Mouse (Mus musculus) hindbrain, embryonic 11.5 days (tissue): ENCODE measurements around the gene Alg9. TPM values are rescaled to one million over a fixed set of nuclear protein-coding genes. Genes with fewer than 3 reads are reported as not detected.

Experiments used
- ATAC-seq: fragments of 200-750 bp; cut with Nextera tagmentation; 2 replicates; pipeline ENCODE4 v1.8.0; 2017; ENCODE audit warnings: mild to moderate bottlenecking, moderate TSS enrichment, moderate library complexity; ENCODE audit not compliant: low FRiP score
- DNase-seq: peaks from one replicate; pipeline ENCODE4 v3.0.0-alpha.2; 2015; ENCODE audit warnings: low spot score
- H3K27ac ChIP-seq: fragments of 300-500 bp; sonication (generic); 2 replicates; pipeline ENCODE4 v1.5.1; 2014; ENCODE audit warnings: mild to moderate bottlenecking, low read depth, low read length
- H3K27me3 ChIP-seq: fragments of 300-500 bp; sonication (generic); 2 replicates; pipeline ENCODE4 v1.6.1; 2014; ENCODE audit warnings: mild to moderate bottlenecking, low read length, moderate library complexity, mixed read lengths; ENCODE audit not compliant: control insufficient read depth, insufficient read depth
- H3K36me3 ChIP-seq: fragments of 300-500 bp; sonication (generic); 2 replicates; pipeline ENCODE4 v1.6.1; 2014; ENCODE audit warnings: mild to moderate bottlenecking, low read length, moderate library complexity, mixed read lengths; ENCODE audit not compliant: control insufficient read depth, insufficient read depth
- H3K4me1 ChIP-seq: fragments of 300-500 bp; sonication (generic); replicated peaks from 2 replicates; pipeline ENCODE4 v1.6.1; 2014; ENCODE audit warnings: low read length, mixed read lengths; ENCODE audit not compliant: control insufficient read depth, insufficient read depth
- H3K4me2 ChIP-seq: fragments of 300-500 bp; sonication (generic); replicated peaks from 2 replicates; pipeline ENCODE4 v1.6.1; 2014; ENCODE audit warnings: mild to moderate bottlenecking, low read depth, low read length
- H3K4me3 ChIP-seq: fragments of 300-500 bp; sonication (generic); 2 replicates; pipeline ENCODE4 v1.5.1; 2014; ENCODE audit warnings: low read depth, low read length
- H3K9ac ChIP-seq: fragments of 300-500 bp; sonication (generic); 2 replicates; pipeline ENCODE4 v1.6.1; 2014; ENCODE audit warnings: low read depth, low read length
- H3K9me3 ChIP-seq: fragments of 300-500 bp; sonication (generic); 2 replicates; pipeline ENCODE4 v1.6.1; 2016; ENCODE audit warnings: low read length; ENCODE audit not compliant: control insufficient read depth
- WGBS: fragments of 180-500 bp; shearing (Covaris S2); extraction: QIAGEN DNeasy Blood & Tissue Kit; methylation state at CpG from one replicate; pipeline ENCODE4 v1.1.7; 2014; 5-methylcytosine and 5-hydroxymethylcytosine counted together
- polyA plus RNA-seq: library from polyadenylated mRNA; unstranded; fragments of >200 nt; fragmentation: Nextera tagmentation; extraction: Ambion mirVana; gene quantifications from 2 replicates; pipeline ENCODE4 v1.2.1, GENCODE M21; 2014

The Alg9 gene
- polyA plus RNA-seq, 1 experiment from 2014 or later, result 39.3 TPM

GRCm38 (mm10) chr9:50835068-50835705 lies 60.4 kb downstream of the Alg9 start:
- 91% methylated on average over 10 of the region's 10 CpGs for WGBS
- Histone ChIP-seq H3K4me3 (no peak overlapping the region), H3K27me3 (no peaks in the 10 kb centered on the region), H3K36me3 (no peaks in the 10 kb centered on the region), H3K4me1 (no peaks in the 10 kb centered on the region), H3K27ac (no peak overlapping the region), H3K4me2 (no peak overlapping the region), H3K9me3 (no peaks in the 10 kb centered on the region), H3K9ac (no peak overlapping the region)
- ATAC-seq, result no peak
- DNase-seq, result no peak

DNA sequence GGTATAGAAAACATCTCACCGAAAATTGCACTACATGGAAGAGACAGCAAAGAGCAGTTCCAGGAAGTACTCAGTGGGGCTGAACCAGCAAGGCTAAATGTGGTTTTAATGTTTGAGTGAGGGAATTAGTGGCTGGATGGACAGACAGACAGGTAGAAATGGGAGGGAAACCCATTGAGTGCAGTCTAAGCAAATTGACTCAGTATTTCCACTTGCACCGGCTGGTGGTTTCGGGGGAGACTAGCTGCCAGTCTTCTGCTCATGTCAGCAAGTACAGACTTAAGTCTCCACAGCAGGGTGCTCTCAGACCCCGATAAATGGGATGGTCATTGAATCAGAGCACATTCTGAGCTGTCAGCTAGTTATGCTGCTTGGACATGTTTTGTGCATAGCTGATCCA lies 61.3 kb downstream of the Alg9 start:
- DNase-seq (no peak), ATAC-seq (no peak)
- WGBS, result 85% methylated on average over 4 of the region's 4 CpGs

GRCm38 (mm10) chr9:50841079-50841789 lies 66.4 kb downstream of the Alg9 start:
- WGBS, result 91% methylated on average over 13 of the region's 13 CpGs
- Histone ChIP-seq H3K27me3 (no peaks in the 10 kb centered on the region), H3K27ac (no peak overlapping the region), H3K36me3 (no peaks in the 10 kb centered on the region), H3K9ac (no peak overlapping the region), H3K4me1 (no peaks in the 10 kb centered on the region), H3K9me3 (no peaks in the 10 kb centered on the region), H3K4me3 (no peak overlapping the region), H3K4me2 (no peak overlapping the region)
- no peak for ATAC-seq
- no peak for DNase-seq

More for the DNA sequence above, 61.3 kb downstream of the Alg9 start:
- H3K27ac ChIP-seq, result no peak overlapping the region
- no peak overlapping the region for H3K9ac ChIP-seq
- H3K9me3 ChIP-seq, result no peaks in the 10 kb centered on the region
- H3K4me2 ChIP-seq, result no peak overlapping the region
- no peaks in the 10 kb centered on the region for H3K4me1 ChIP-seq
- no peaks in the 10 kb centered on the region for H3K27me3 ChIP-seq
- no peaks in the 10 kb centered on the region for H3K36me3 ChIP-seq
- H3K4me3 ChIP-seq, result no peak overlapping the region

DNA sequence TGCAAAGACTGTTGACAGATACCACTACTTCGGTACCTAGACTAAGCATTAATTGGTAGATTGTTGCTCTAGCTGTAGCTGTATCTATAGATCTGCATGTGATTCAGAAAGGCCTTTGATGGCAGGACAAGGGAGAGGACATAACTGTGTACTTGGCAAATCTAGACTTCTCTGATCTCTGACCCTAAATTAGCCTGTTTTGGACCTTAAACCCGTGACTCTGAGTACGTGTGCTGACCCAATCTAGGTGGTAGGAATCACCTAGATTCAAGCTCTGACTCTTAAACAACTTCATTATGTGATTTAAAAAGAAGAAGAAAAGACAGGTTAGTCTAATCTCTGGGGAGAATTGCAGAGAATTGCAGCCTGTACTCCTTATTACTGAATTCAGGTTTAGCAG lies 70.3 kb downstream of the Alg9 start, which contains the start of gene Ppp2r1b:
TSS of gene Ppp2r1b (plus strand) at position 221 of the 400 bp plus-strand sequence.
- H3K4me1 ChIP-seq, result no peaks in the 10 kb centered on the region
- H3K27me3 ChIP-seq, result no peaks in the 10 kb centered on the region
- H3K36me3 ChIP-seq, result no peaks in the 10 kb centered on the region
- H3K4me3 ChIP-seq, result no peak within 1 kb of the TSS
- DNase-seq, result no peak
- no peak within 1 kb of the TSS for H3K4me2 ChIP-seq
- 93% methylated on average over 3 of the region's 3 CpGs for WGBS
- no peak for ATAC-seq
- no peak within 1 kb of the TSS for H3K9ac ChIP-seq
- no peak within 1 kb of the TSS for H3K27ac ChIP-seq
- H3K9me3 ChIP-seq, result no peaks in the 10 kb centered on the region

DNA sequence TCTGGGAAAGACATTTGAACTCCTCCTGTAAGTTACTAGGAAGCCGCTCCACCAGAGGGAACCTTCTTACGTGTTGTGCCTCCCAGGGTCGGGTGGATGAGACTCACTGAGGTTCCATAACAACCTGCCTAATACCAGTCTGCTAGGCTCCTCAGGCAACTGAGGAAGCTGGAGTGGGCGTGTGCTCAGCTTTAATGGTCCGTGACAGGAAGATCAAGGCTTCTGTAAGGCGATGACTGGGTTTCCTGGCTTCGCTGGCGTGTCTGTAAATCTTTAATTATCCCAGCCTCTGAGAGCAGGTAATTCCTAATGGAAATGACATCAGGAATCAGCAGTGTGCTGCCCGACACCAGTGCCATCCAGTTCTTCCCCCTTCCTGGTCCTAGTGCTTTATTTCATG lies 70.7 kb downstream of the Alg9 start:
- Histone ChIP-seq H3K9me3 (no peaks in the 10 kb centered on the region), H3K36me3 (no peaks in the 10 kb centered on the region), H3K4me2 (no peak overlapping the region), H3K4me3 (no peak overlapping the region), H3K27me3 (no peaks in the 10 kb centered on the region), H3K4me1 (no peaks in the 10 kb centered on the region), H3K27ac (no peak overlapping the region), H3K9ac (no peak overlapping the region)
- 70% methylated on average over 9 of the region's 9 CpGs for WGBS
- ATAC-seq, result no peak
- DNase-seq, result no peak

- no peaks in the 10 kb centered on the region for H3K27me3 ChIP-seq
- no peak overlapping the region for H3K4me3 ChIP-seq
- 91% methylated on average over 6 of the region's 6 CpGs for WGBS
- no peaks in the 10 kb centered on the region for H3K4me1 ChIP-seq
- H3K36me3 ChIP-seq, result no peaks in the 10 kb centered on the region
- no peak overlapping the region for H3K27ac ChIP-seq
- H3K9ac ChIP-seq, result no peak overlapping the region
- no peak overlapping the region for H3K4me2 ChIP-seq
- ATAC-seq (no peak), DNase-seq (no peak)
- H3K9me3 ChIP-seq, result no peaks in the 10 kb centered on the region
Observed at GRCm38 (mm10) chr9:50847133-50847532, 72.3 kb downstream of the Alg9 start.

GRCm38 (mm10) chr9:50847606-50848368 lies 73.0 kb downstream of the Alg9 start:
- no peaks in the 10 kb centered on the region for H3K27me3 ChIP-seq
- no peaks in the 10 kb centered on the region for H3K4me1 ChIP-seq
- no peak for DNase-seq
- H3K4me2 ChIP-seq, result no peak overlapping the region
- ATAC-seq, result no peak
- H3K4me3 ChIP-seq, result no peak overlapping the region
- H3K9me3 ChIP-seq, result no peaks in the 10 kb centered on the region
- no peak overlapping the region for H3K27ac ChIP-seq
- no peak overlapping the region for H3K9ac ChIP-seq
- no peaks in the 10 kb centered on the region for H3K36me3 ChIP-seq
- 73% methylated on average over 12 of the region's 12 CpGs for WGBS

- Histone ChIP-seq H3K36me3 (no peaks in the 10 kb centered on the region), H3K9ac (no peak overlapping the region), H3K9me3 (no peaks in the 10 kb centered on the region), H3K27ac (no peak overlapping the region), H3K4me3 (no peak overlapping the region), H3K4me2 (no peak overlapping the region), H3K27me3 (no peaks in the 10 kb centered on the region), H3K4me1 (no peaks in the 10 kb centered on the region)
- no peak; the same call in 1 of the 2 replicates for ATAC-seq
- WGBS, result 66% methylated on average over 5 of the region's 5 CpGs
- no peak for DNase-seq
Observed at GRCm38 (mm10) chr9:50848821-50849220, 74.0 kb downstream of the Alg9 start.
